Mouse (Mus musculus): ENCODE results near the gene Zmat5.

The Zmat5 gene

DNA sequence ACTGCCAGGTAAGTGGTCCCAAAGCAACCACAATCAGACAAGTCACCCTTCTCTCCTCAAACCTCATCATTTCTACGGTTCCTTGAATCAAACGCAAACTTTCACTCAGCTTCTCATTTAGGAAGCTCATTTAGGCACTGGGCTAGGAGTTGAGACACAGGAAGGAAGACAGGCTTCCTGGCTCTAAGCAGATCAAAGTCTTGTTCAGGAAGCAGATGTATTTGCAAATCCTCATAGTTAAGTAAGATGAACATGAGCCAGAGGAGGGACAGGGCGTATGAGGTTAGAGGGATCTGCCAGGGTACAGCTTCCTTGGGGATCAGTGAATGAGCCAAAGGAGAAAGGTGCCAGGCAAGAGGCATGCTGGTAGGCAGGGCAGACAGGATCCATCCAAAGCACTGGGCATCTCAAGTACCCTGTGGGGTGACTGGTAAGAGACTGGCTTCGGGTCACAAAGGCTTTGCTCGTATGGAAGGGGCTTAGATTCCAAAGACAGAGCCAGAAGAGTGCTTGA, 80.2 kb downstream of the Zmat5 start:
- no peak for DNase-seq

All from kidney, postnatal 10 days (tissue).